Mouse (Mus musculus) thymus, postnatal 36 days (tissue): ENCODE data around the gene F2.

Experiments used
- DNase-seq, 2 experiments: peaks; one replicate each; pipeline ENCODE4 v3.0.0; 2022; ENCODE audit warnings: mixed read lengths in 2 of 2

The F2 gene

DNA sequence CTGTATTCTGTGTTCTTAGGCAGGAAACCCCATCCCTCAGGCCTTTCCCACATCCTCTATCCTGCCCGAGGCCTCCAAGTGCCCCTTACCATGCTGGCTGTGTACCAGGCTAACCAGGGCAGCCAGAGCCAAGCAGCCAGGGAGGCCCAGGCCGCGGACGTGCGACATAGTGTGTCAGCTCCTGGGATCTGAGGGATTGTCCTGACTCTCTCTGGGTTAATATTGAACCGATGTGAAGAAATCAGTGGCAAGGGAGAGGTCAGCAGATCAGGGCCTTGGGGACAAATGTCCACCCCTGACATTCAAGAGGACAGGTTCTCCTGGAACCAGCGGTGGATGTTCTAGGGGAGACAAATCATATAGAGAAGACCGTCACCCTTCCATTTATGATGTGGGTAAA, at the start of gene F2:
TSS of gene F2 (minus strand) at position 186 of the 400 bp plus-strand sequence.
- no peak for DNase-seq

DNA sequence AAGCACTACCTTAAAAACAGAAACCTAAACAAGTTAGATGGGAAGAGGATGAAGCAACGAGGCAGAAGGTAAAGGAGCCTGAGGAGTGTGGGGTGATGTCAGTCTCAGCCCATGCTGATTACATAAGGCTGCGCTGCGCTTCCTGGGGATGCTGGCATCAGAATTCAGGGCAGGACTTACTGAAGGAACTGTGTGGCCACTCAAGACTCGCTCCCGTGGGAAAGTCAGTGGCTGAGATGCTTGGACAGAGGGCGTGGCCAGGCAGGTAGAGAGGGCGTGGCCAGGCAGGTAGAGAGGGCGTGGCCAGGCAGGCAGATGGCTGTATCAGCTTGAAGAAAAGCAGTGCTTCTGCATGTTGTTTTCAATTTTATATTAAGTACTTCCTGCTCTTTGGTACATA, 47.7 kb upstream of the F2 start:
- no peak for DNase-seq

DNA sequence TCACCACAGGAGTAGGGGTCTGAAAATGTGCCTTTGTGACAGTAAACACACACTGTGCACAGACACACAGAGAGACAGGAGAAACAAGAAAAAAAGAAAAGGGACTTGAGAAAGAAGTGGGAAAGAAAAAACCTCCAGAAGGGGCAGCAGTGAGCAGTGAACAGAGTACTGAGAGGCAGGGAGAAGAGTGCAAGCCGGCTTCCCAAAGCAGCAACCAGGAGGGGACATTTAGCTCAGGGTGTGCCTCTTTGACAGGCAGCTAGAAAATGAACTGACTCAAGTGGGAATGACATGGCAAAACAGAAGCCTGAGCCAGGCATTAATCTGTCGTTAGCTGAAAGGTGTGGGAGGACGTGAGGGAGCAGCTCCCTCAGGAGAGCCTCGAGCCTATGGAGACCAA, 46.6 kb upstream of the F2 start:
- DNase-seq = peak in 1 of 2 experiments; percentile 13

DNA sequence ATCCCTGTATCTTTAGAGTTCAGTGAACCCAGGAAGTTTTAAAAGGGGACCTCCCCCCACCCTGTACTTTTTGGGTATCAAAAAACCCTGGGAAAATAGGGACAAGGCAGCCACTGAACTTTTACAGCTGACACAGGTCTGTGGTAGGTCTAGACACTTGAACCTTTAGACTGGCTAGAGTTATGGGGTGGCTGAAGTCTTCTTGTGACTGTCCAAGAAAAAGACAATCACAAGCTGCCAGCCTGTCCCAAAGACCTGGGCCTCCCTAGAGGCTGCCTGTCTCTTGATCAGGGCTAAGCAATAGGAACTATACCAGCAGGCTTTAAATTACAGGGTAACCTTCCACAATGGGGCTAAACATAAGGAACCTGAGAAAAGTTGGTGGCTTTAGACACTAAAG, 40.7 kb upstream of the F2 start:
- no peak for DNase-seq

DNA sequence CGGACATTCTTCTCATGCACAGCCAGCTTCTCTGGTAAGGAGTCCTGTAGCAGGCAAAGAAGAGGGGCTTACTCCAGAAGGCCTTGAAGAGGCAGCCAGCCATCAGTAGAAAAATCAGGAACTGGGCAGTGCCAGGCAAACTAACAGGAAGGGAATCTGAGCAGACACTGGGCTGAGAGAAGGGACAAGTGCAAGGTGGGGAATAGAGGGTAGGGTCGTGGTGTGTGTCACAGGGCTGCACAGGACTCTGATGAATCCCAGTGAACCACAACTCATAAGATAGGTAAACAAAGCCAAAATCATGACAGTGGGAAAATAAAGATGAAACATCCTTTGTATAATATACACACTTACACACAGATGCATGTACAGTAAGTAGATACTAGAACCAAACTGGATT, 40.2 kb upstream of the F2 start:
- no peak for DNase-seq

DNA sequence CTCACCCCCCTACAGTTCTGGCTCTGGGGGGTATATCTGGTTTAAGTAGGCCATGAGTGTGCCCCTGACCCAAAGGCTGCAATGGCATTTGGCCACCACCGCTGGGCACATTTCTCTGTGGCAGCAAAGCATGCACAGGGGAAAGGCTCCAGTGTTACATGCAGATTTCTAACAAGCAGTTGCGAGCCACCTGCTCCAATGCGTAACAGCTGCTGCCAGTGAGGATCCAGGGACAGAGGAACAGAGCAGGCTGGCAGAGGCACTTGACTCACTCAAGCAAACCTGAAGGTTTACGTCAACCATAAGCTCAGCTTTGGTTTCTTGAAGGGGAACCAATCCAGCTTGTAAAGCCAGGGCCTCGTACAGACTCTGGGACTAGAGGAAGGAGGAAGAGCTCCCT, 38.7 kb upstream of the F2 start:
- no peak for DNase-seq

DNA sequence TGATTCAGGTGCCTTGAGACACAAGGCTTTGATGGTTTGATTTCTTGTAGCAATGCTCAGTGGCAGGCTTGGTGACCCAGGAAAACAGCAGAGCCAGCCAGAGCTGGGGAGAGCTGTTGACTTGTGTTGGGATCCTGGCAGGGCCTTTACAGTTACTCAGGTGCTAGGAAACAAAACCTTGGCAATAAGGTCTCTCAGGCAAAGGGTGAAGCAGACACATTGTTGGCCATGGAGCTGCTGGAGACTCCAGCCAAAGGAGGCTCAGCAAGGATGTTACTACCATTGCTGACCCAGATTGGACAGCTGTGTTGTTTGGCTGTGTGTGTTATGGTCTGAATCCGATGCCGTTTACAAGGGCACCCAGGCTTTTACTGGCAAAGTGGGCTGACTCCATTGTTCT, 37.4 kb upstream of the F2 start:
- no peak for DNase-seq

DNA sequence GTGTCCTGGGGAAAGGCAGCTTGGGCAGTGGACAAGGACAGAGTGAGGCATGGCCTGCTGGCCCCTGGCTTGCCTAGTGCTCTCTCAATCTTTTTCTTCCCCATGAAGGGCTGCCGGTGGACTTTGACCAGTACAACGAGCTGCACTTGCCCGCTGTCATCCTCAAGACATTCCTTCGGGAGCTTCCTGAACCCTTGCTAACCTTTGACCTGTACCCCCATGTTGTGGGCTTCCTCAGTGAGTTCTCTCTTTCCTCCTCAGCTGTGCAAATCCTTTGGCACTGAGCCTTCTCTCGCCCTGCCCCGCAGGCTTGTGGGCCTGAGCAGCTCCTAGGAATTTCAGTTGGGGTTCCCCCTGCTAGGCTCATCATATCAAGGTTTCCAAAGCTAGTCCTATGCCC, 33.8 kb upstream of the F2 start:
- DNase-seq = no peak

DNA sequence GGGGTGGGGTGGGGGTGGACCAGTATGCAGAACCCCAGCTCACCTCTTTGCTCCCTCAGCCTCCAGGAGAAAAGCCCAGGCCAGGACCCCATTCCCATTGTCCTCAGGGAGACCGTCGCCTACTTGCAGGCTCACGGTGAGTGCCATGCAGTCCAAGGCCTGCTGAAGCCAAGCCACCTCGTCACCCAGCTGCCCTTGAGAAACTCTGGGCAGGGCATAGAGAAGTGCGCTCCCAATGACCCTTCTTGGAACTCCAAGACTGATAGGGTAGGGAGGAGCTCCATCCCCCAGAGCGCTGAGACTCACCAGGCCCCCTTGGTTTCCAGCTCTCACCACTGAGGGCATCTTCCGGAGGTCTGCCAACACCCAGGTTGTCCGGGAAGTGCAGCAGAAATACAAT, 33.1 kb upstream of the F2 start:
- DNase-seq = no peak

DNA sequence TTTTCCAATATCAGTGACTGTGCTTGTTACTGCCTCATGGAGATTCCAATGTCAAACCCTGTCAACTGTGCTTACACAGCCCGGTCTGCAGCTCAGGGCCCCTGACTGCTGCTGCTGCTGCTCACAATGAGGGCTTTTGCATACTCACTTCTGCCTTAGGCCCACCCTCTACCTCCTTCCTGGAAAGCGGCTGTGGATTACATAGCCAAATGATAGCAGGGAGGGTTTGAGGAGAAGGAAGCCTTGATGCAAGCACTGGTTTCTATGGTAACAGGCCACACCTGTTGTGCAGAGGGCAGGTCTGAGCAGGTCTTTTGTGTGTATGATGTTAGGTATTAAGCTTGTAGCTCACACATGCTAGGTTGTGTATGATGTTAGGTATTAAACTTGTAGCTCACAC, 31.5 kb upstream of the F2 start:
- no peak for DNase-seq

DNA sequence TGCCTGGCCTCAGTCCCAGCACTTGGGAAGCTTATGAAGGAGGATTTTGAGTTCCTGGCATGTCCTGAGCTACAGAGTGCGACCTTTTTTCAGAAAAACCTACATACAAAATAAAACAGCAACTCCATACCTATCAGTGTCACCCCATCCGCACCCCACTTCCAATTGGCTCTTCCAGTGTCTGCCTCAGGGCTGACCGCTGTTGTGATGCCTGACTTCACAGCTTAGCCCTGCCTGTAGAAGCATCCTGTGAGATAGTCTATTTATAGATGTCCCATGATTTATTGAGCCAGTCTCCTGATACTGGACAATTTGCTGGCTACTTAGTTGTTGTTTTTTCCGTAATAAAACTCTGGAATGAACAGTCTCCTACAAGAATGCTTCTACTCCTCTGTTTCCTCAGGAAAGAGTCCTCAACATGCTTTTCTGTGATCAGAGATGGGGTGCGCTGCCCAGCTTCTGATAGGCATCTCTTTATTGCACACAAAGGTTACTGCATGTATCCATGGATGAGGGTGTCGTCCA, 30.2 kb upstream of the F2 start:
- no peak for DNase-seq

DNA sequence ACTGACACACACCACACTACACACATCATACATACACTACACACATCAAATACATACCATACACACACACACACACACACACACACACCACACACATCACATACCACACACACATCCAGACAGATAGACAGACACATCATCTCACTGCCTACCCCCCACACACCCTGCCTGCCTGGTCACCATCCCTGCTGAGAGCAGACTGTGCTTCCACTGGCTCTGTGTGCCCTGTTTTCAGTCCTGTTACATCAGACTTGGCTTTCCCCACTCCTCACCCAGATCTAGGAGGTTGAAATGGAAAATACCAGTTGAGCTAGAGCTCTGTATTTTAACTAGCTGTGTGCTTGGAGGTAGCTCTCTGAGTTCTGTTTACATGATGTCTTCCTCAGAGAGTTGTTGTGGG, 28.6 kb upstream of the F2 start:
- no peak for DNase-seq

DNA sequence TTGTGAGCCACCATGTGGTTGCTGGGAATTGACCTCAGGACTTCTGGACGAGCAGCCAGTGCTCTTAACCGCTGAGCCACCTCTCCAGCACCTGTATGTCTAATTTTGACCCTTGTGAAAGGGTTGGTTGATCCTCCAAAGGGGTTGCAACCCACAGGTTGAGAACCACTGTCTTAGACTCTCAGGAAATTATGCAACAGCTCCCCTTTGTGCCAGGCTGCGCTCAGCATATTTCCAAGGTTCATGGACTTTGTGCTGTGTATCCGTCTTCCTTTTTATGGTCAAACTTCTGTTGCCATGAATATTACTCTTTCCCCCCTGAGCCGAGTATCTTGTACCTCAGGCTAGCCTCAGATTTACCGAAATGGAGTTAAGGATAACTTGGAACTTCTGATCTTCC, 24.8 kb upstream of the F2 start:
- DNase-seq = no peak

DNA sequence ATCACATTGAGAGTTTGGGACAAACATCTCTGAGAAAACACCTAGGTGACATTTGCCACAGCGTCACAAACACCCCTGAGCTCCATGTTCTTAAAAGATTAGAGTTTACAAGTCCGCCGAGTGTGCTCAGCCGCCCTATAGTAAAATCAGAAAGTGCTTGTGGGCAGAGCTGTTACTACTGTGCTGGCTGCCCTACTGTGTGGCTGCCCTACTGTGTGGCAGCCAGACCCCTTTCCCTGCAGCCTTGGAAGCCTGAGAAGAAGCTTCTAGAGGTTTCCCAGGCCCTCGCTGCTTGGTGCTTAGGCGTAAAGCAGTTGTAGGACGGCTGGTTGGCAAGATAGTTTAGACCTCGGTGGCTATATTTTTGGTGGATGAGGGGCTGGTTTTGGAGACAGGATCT, 23.4 kb upstream of the F2 start:
- DNase-seq = no peak

DNA sequence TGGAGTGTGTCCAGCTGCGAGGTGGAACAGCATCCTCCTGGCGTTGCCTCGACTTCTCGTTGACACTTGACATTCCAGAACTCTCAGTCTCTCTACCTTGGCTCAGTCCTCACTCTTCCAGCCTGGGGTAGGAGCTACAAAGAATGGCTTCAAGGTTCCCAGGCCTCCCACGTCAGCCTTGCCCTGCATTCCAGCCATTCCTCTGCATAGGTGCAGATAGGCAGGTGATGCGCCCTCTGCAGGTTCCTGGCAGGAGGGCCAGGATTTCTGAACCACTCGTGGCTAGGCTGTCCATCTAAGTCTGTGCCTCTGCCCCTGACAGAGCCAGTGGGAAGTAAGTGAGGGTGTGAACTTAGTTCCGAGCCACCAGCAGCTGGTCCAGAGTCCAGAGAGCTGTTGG, 20.6 kb upstream of the F2 start:
- DNase-seq = no peak

DNA sequence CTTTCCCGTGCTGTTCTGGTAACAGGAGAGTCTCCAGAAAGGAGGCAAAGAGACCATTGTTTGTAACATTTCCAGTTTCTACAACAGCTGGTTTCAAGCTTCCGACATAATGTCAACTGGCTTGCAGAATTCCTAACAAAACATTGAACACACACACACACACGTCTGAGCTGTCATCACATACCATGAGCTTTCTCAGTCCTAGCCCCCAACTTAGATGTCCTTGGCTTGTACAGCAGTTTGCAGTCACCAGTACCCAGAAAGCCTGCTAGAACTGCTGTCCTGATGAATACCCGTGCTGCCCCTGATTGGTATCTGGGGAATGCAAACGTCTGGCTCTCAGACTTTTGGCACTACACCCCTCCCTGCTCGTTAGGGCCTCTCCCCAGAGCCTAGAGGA, 19.6 kb upstream of the F2 start:
- DNase-seq = no peak

DNA sequence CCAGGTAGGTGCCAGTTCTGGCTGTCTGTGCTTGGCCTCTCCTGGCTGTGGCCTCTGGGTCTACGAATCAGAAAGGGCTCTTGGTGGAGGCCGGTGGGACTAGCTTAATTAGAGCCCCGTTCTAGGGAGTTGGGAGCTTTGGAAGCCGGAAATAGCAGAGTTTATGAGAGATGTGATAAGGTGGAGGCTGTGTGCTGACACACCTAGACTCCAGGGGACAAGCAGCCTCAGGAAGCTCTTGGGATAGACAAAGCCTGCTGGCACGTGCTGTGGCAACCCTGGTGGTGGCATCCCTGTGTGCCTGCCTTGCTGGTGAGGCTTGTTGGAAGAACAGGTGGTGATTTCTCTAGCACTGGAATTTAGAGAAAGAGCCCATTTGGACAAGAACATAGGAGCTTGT, 19.2 kb upstream of the F2 start:
- DNase-seq = no peak

DNA sequence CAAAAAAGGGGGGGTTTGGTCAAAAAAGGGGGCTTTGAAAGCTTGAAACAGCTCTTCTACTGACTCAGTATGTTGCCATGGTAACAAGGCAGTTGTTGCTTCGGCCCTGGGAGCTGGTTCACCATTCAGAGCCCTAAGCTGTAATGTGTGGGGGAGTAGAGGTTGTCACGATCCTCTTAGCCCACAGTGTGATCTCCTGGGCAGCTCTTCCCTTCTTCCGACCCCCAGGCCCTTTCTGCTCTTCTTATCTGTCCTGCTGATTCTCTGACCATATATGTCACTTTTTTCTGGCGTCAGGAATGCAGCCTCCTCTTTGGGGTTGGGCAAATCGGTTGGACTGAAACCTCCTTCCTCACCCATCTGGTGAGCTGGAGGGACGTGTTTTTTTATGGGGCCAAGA, 16.6 kb upstream of the F2 start:
- DNase-seq = no peak

DNA sequence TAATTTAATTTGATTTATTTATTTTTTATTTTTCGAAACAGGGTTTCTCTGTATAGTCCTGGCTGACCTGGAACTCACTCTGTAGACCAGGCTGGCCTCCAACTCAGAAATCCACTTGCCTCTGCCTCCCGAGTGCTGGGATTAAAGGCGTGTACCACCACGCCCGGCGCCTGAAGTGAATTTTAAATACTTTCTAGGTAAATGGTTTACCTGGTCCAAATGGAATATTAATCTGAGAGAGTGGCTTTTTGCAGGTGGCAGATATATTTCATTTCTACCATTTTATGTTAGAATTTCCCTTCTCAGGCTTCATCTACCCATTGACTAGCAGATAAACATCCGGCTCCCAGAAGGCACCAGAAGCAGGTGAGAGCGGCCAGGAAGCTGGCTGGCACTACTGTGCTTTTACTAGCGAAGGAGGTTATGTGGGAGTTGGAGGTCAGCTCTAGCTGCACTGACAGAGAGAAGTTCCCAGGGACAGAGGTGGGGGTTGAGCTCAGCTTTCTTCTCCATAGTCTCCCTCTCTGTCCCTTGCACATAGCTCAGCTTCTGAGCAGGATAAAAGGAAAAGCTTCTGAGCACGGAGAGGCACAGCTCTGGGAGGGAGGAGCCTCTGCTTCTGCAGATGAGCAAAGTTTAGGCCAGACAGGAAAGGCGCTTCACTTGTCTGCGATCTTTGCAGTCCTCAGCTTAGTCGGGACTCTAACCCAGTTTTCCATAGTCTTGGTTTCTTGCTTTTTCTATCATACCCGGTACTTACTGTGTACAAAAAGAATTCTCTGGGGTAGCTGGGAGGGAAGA, 15.4 kb upstream of the F2 start:
- DNase-seq = no peak

DNA sequence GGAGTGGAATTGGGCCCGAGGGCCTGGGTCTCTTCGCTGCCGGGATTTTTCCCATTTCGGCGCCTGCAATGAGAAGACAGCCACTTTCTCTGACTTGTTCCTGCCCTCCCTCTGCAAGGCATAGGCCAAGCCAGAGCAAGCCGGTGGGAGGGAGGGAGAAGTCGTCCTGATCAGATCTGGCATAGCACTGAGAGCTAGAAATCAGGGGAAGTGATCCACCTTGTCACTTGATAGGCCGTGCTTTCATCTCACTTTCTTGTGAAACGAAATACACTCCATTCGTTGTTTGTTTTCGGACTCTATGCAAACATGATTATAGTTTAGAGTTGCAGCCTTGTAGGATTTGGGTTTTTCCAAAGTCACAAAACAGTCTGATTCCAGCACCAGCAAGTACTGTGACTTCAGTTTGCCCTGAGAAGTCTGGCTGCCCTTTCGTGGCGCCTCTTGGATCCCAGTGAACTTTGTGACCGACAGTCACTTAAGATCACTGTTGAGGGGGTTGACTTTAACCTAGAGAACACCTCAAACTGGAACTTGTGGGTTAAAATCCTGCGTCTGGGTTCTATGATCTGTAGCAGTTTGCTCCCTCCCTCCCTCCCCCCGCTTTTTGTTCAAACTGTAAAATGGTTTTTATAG, 14.3 kb upstream of the F2 start:
- no peak for DNase-seq

DNA sequence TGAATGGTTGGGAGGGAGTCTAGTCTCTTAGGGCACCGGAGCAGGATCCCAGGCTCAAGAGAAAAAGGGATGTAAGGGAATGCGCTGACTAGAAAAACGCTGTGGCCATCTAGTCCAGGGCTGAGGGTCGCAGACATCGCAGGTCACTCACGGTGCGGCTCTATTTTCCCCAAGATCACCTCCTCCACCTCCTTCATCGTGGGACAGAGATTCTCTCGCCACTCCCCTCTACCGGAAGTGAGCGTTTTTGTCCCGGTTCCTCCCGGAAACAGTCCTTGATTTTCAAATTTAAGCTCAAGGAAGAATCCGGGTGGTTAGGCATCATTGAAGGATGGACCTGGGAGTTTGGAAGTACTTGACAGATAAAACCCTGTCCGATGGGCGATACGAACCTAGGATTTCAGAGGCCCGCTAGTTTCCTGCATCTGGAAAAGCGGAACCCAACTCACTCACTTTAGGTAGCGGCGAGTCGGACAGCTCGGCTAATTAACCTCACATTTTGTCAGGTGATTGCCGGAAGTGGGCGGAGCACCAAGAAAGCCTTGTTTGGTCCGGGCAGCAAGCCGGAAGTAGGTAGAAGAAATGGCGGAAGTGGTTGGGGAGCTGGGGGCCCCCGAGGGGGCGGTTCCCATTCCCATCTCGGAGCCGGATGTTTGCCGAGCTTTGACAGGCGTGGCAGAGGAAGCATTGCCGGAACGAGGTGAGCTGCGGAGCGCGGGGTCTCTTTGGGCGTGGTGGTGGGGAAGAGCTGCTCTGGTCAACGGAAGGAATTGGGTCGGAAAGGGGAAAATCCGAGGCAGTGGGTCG, 13.5 kb upstream of the F2 start, which contains the start of the genes Zfp408 and Arhgap1:
TSS of gene Zfp408 (minus strand) at position 239 of the 807 bp plus-strand sequence.
TSS of gene Arhgap1 (plus strand) at position 308 of the 807 bp plus-strand sequence.
- peak; percentile 94 to 97 for DNase-seq

DNA sequence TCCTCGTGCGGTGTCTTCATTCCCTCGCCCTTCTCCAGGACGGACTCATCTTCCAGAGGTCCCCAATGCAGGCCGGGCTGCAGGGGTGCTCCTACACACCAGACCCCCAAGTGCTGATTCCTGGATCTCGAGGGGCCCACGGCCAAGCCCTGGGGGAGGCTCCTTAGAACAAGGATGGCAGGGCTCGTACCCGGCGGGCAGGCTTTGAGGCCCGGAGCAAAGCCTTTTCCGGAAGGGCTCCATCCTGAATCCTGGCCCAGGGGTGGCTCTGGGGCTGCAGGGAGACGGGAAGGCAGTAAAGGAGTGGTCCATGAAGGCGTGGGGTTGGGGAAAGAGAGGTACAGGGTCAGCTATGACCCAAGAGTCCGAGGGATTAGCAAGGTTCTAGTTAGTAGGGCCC, 12.9 kb upstream of the F2 start:
- DNase-seq = peak in 1 of 2 experiments; percentile 51

DNA sequence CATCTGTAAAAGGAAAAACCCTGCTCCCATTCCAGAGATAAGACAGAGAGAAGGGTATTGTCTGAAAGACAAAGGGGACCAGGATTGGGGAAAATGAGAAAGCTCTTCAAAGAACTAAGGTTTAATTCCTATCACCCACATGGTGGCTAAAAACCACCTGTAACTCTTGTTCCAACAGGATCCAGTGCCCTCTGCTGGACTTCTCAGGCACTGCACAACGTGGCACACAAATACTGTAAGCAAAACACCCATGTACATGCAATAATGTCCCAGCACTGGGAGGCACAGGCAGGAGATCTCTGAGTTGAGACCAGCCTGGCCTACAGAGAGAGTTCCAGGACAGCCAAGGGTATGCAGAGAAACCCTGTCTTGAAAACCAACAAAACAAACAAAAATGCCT, 10.5 kb upstream of the F2 start:
- DNase-seq = peak; percentile 68 to 69

DNA sequence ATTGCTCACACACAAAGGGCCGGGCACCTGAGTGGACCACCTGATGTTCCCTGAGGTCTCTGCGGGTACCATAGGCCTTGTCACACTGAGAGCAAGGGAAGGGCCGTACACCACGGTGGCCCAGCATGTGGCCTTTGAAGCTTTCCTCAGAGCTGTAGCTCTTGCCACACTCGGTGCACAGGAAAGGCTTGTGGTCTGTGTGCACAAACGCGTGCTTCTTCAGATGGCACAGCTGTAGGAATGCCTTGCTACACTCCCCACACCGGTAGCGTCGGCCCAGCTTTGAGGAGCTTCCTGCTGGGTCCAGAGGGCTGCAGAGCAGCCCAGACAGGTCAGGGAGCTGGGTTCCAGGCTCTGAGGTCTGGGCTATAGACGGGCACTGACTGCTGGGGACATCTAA, 9.6 kb upstream of the F2 start:
- peak; percentile 75 to 85 for DNase-seq
